Mouse (Mus musculus) intestine, embryonic 14.5 days (tissue): Measurements from ENCODE around the gene Zfp771. TPM values are rescaled to one million over a fixed set of nuclear protein-coding genes. Genes with fewer than 3 reads are reported as not detected.
A peak's percentile ranks its signal among the peaks of the same experiment; 100 is the strongest.

Source experiments
- ATAC-seq: fragments of 200-750 bp; cut with Nextera tagmentation; replicated peaks from 2 replicates; pipeline ENCODE4 v1.8.0; 2017; ENCODE audit warnings: low read depth, moderate number of reproducible peaks, moderate TSS enrichment, moderate library complexity; ENCODE audit not compliant: low FRiP score, low TSS enrichment
- DNase-seq: peaks from one replicate; pipeline ENCODE4 v3.0.0-alpha.2; 2018; ENCODE audit warnings: low spot score
- H3K27ac ChIP-seq: fragments of 300-500 bp; sonication (generic); 2 replicates; pipeline ENCODE4 v1.5.1; 2014; ENCODE audit warnings: low read depth, mild to moderate bottlenecking, control low read depth
- H3K27me3 ChIP-seq: fragments of 300-500 bp; sonication (generic); replicated peaks from 2 replicates; pipeline ENCODE4 v1.6.1; 2014; ENCODE audit warnings: low read length, control low read depth; ENCODE audit not compliant: control insufficient read depth, insufficient read depth
- H3K36me3 ChIP-seq: fragments of 300-500 bp; sonication (generic); 2 replicates; pipeline ENCODE4 v1.6.1; 2014; ENCODE audit warnings: low read length, control low read depth; ENCODE audit not compliant: control insufficient read depth, insufficient read depth
- H3K4me1 ChIP-seq: fragments of 300-500 bp; sonication (generic); replicated peaks from 2 replicates; pipeline ENCODE4 v1.6.1; 2014; ENCODE audit warnings: low read length, control low read depth, mixed read lengths; ENCODE audit not compliant: control insufficient read depth, insufficient read depth
- H3K4me2 ChIP-seq: fragments of 300-500 bp; sonication (generic); 2 replicates; pipeline ENCODE4 v1.6.1; 2014; ENCODE audit warnings: low read length
- H3K4me3 ChIP-seq: fragments of 300-500 bp; sonication (generic); 2 replicates; pipeline ENCODE4 v1.5.1; 2014; ENCODE audit warnings: low read depth, low read length, control low read depth, mixed read lengths
- H3K9ac ChIP-seq: fragments of 300-500 bp; sonication (generic); 2 replicates; pipeline ENCODE4 v1.6.1; 2014; ENCODE audit warnings: mild to moderate bottlenecking, low read length
- H3K9me3 ChIP-seq: fragments of 300-500 bp; sonication (generic); 2 replicates; pipeline ENCODE4 v1.6.1; 2016; ENCODE audit warnings: low read length, control low read depth; ENCODE audit not compliant: control insufficient read depth
- WGBS: fragments of 180-500 bp; shearing (Covaris S2); extraction: QIAGEN DNeasy Blood & Tissue Kit; methylation state at CpG from one replicate; pipeline ENCODE4 v1.1.7; 2014; 5-methylcytosine and 5-hydroxymethylcytosine counted together
- polyA plus RNA-seq: library from polyadenylated mRNA; unstranded; fragments of >200 nt; fragmentation: Nextera tagmentation; extraction: Ambion mirVana; gene quantifications from 2 replicates; pipeline ENCODE4 v1.2.1, GENCODE M21; 2014

Zfp771 gene
- polyA plus RNA-seq, 1 experiment from 2014 or later: 47.6 TPM

DNA sequence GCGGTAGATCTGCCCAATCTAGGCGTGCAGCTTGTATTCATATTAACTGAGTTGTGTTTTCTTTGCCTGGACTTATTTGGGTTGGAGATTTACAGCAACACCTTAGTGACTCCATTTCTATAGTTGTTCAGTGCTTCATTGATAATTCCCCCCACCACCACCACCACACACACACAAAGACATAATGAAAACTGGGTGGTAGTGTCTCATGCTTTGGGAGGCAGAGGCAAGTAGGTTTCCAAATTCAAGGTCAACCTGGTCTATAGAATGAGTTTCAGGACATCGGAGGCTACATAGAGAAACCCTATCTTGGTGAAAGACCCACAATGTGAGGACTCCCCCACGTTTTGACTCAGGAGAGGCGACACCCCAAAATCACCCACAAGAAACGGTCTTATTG lies 19.5 kb upstream of the Zfp771 start:
- H3K4me3 ChIP-seq: no peak overlapping the region
- H3K27me3 ChIP-seq: no peaks in the 10 kb centered on the region
- DNase-seq: no peak
- no peaks in the 10 kb centered on the region for H3K4me1 ChIP-seq
- no peak overlapping the region for H3K27ac ChIP-seq
- peaks cover 6% of the 10 kb centered on the region; the same call in 1 of the 2 replicates for H3K36me3 ChIP-seq
- no peak for ATAC-seq
- no peaks in the 10 kb centered on the region for H3K9me3 ChIP-seq
- 93% methylated on average over 6 of the region's 6 CpGs for WGBS
- no peak overlapping the region for H3K4me2 ChIP-seq
- H3K9ac ChIP-seq: no peak overlapping the region

GRCm38 (mm10) chr7:127225147-127225995 lies 18.7 kb upstream of the Zfp771 start:
- Histone ChIP-seq H3K27ac (no peak overlapping the region), H3K36me3 (peaks cover 7% of the 10 kb centered on the region; the same call in 1 of the 2 replicates), H3K9me3 (no peaks in the 10 kb centered on the region), H3K4me3 (no peak overlapping the region), H3K4me2 (no peak overlapping the region), H3K9ac (no peak overlapping the region), H3K27me3 (no peaks in the 10 kb centered on the region), H3K4me1 (no peaks in the 10 kb centered on the region)
- DNase-seq (no peak), ATAC-seq (no peak)
- WGBS: 75% methylated on average over 11 of the region's 11 CpGs

- ATAC-seq: no peak
- Histone ChIP-seq H3K4me1 (peaks cover 11% of the 10 kb centered on the region), H3K9me3 (no peaks in the 10 kb centered on the region), H3K36me3 (peaks cover 14% of the 10 kb centered on the region; the same call in 1 of the 2 replicates), H3K27me3 (no peaks in the 10 kb centered on the region), H3K27ac (no peak overlapping the region), H3K4me2 (no peak overlapping the region), H3K4me3 (no peak overlapping the region), H3K9ac (no peak overlapping the region)
- peak; percentile 87 for DNase-seq
- WGBS: 69% methylated on average over 4 of the region's 4 CpGs
Observed at GRCm38 (mm10) chr7:127228615-127229303, 15.3 kb upstream of the Zfp771 start.

- peaks cover 18% of the 10 kb centered on the region for H3K4me1 ChIP-seq
- no peaks in the 10 kb centered on the region for H3K9me3 ChIP-seq
- ATAC-seq: no peak
- H3K27ac ChIP-seq: no peak overlapping the region
- H3K27me3 ChIP-seq: no peaks in the 10 kb centered on the region
- peak overlapping the region; percentile 90 for H3K9ac ChIP-seq
- peaks cover 30% of the 10 kb centered on the region for H3K36me3 ChIP-seq
- 51% methylated on average over 3 of the region's 3 CpGs for WGBS
- peak overlapping the region; percentile 78 for H3K4me3 ChIP-seq
- no peak for DNase-seq
- peak overlapping the region; percentile 85 for H3K4me2 ChIP-seq
Observed at GRCm38 (mm10) chr7:127231376-127231775, 12.7 kb upstream of the Zfp771 start.

GRCm38 (mm10) chr7:127231826-127232621 lies 12.1 kb upstream of the Zfp771 start:
- peaks cover 37% of the 10 kb centered on the region for H3K36me3 ChIP-seq

GRCm38 (mm10) chr7:127232622-127233367 lies 11.3 kb upstream of the Zfp771 start, which contains the start of the genes Zfp553 and Sept1:
Zfp553 (plus strand) TSS chr7:127233061.
Sept1 (minus strand) TSS chr7:127233130.
- peak within 1 kb of the TSS; percentile 78 for H3K4me3 ChIP-seq
- WGBS: under 1% methylated on average over 64 of the region's 64 CpGs
- peak; percentile 92 for DNase-seq
- H3K9ac ChIP-seq: peak within 1 kb of the TSS; percentile 90
- peaks cover 18% of the 10 kb centered on the region for H3K4me1 ChIP-seq
- peaks cover 45% of the 10 kb centered on the region for H3K36me3 ChIP-seq
- H3K9me3 ChIP-seq: no peaks in the 10 kb centered on the region
- H3K27ac ChIP-seq: peak within 1 kb of the TSS; percentile 98
- H3K27me3 ChIP-seq: no peaks in the 10 kb centered on the region
- peak within 1 kb of the TSS; percentile 85 for H3K4me2 ChIP-seq
- peak; percentile 90 for ATAC-seq

More at GRCm38 (mm10) chr7:127231826-127232621, 12.1 kb upstream of the Zfp771 start:
- Histone ChIP-seq H3K4me2 (peak overlapping the region; percentile 85), H3K4me1 (peaks cover 18% of the 10 kb centered on the region), H3K9ac (peak overlapping the region; percentile 90), H3K27ac (peak overlapping the region; percentile 98), H3K9me3 (no peaks in the 10 kb centered on the region), H3K4me3 (peak overlapping the region; percentile 78), H3K27me3 (no peaks in the 10 kb centered on the region)
- no peak for ATAC-seq
- WGBS: 8% methylated on average over 20 of the region's 20 CpGs
- no peak for DNase-seq

DNA sequence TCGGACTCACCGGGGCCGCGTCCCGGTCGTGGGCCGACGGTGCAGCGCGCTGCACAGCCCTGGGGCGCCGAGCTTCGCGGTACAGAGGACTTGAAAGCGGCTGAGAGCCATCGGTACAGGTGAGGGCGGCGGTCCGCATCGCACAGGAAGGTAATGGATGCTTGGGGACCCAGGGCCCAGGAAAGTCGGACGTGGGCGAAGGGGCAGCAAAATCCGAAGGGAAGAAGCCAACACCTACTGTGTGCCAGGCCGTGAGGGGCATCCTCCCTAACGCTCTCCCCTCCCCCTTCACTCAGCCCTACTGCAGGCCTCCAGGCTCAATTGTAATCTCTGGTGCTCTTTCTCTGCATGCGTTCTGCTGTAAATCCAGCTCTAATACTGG lies 10.7 kb upstream of the Zfp771 start:
- H3K36me3 ChIP-seq: peaks cover 50% of the 10 kb centered on the region
- H3K9me3 ChIP-seq: no peaks in the 10 kb centered on the region
- DNase-seq (no peak), ATAC-seq (peak; percentile 62)
- H3K27ac ChIP-seq: peak overlapping the region; percentile 98
- peak overlapping the region; percentile 90 for H3K9ac ChIP-seq
- peak overlapping the region; percentile 78 for H3K4me3 ChIP-seq
- WGBS: under 1% methylated on average over 26 of the region's 27 CpGs
- no peaks in the 10 kb centered on the region for H3K27me3 ChIP-seq
- peak overlapping the region; percentile 85 for H3K4me2 ChIP-seq
- peaks cover 18% of the 10 kb centered on the region for H3K4me1 ChIP-seq
